Mouse (Mus musculus): ENCODE measurements around the gene Mrpl9.

The Mrpl9 gene

DNA sequence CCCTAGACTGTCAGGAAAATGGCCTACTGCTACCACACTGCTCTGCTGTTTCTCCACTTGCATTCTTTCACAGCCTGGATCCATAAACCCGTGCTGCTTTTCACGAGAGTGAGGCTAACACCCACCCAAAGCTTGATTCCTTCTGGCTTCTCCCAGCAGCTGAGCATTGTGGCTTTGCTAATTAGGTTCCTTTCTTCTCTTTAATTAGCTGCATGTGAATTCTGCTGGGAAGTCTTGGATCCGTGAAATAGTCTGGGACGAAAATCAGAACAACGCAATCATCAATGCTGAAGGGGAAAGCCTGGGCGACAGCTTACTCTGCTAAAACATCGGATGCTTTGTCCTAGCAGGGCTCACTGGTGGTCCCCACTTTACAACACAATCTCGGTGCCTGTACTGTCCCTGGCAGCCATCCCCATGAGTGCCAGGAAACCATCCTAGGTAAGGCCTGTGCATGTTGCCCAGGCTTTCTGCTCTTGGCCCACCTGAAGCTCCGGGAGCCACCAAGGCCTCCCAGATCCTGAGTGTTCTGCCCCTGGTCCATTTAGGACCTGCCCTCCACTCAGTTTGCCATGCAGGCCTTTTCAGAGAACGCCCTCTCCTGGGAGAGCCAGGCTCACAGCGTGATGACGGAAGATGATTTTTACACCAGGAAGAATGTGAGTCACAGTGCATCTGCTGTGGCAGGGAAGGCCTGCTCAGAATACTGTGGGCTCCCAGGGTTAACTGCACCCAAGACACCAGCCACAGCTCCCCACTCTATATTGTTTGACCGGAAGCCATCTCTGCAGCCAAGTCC is 22.7 kb downstream of the Mrpl9 start:
- DNase-seq: no peak

- DNase-seq: no peak
Measured at GRCm38 (mm10) chr3:94468931-94469330, 25.8 kb downstream of the Mrpl9 start.

- DNase-seq: peak; percentile 55
Measured at GRCm38 (mm10) chr3:94472447-94473114, 29.5 kb downstream of the Mrpl9 start.

DNA sequence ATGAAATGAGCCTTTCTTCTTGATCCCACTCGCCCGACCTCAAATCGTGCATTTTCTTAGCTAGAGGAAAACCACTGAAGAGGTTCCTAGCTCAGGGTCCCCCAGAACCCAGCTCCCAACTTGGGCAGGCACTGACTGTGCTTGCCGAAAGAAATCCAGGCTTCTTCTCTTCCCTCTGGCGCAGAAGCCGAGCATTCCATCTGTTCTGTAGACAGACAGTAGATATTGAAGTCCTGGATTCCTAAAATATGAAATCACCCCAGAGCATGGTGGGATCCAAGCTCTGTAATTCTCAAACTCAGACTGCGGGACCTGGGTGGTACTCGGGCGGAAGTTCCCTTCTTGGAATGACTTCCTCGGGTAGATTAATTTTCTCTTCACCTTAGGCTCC is 30.0 kb downstream of the Mrpl9 start:
- no peak for DNase-seq

- DNase-seq: no peak
Measured at GRCm38 (mm10) chr3:94473567-94474232, 30.6 kb downstream of the Mrpl9 start.

GRCm38 (mm10) chr3:94476301-94477035 is 33.4 kb downstream of the Mrpl9 start:
- DNase-seq: peak; percentile 32

DNA sequence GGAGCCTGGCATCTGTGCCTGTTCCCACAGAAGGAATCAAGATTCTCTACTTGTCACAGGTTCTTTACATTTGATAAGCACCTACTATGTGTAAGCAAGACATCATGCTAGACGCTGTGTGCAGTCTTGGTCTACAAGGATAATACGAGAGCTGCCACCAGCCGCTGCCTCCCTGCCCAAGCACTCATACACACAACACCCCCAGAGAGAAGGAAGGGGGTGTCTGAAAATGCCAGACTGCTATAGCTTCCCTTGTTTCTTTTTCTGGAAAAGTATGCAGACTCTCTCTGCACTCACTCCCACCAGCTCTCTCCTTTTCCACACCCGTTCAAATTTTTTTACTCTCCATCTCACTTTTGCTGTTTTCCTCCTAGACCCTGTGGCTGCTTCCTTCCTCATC is 34.3 kb downstream of the Mrpl9 start:
- no peak for DNase-seq

DNA sequence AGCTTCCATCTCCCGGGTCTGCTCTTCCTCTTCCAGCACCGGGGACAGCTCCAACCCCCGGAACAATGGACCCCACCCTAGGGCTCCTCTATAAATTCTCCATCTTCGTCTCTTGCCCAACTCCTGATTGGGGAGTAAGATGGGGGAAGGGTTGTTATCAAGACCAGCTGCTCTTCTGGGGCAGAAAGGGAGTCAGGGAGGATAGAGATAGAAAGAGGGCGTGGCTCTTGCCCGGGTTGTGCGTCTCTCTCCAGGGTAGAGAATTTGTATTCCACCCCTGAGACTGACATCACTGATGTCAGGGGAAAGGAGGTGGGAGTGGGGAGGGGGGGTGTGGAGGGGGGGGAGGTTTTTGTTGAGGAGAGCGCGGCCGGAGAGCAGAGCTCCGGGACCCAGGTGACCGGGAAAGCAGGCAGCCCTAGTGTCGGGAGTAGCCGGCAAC is 34.9 kb downstream of the Mrpl9 start, which contains the start of gene Celf3:
Celf3 (plus strand) TSS at position 315 of the 442 bp plus-strand sequence.
- DNase-seq: no peak

GRCm38 (mm10) chr3:94478591-94479169 is 35.6 kb downstream of the Mrpl9 start:
- DNase-seq: no peak

- peak; percentile 62 for DNase-seq
Measured at GRCm38 (mm10) chr3:94479564-94479963, 36.4 kb downstream of the Mrpl9 start.

DNA sequence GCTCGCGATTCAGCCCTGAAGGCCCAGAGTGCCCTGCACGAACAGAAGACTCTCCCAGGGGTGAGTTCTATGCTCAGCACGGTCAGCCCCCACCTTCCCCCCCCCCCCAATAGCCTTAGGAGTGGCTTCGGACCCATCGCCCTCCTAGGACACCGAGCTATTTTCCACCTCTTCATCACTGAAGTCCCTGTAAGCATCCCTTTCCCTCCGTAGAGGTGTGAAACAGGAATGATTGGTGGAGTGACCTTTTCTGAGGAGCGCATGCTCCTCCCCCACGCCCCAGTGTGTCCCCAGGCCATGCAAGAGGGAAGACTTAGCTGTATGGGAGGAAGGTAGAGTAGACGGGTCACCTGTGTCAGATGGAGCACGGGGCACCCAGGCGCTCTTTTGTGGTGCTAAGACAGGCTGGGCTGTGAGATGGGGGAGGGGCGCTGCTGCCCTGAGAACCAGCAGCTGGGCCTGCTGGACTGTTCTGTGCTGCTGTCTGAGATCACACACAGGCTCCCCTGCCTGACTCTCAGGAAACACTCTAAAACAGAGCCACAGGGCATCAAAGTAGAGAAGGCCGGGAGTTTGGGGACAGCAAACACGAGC is 37.3 kb downstream of the Mrpl9 start, which contains the start of gene Riiad1:
Riiad1 (minus strand) TSS at position 51 of the 594 bp plus-strand sequence.
- peak; percentile 25 for DNase-seq

DNA sequence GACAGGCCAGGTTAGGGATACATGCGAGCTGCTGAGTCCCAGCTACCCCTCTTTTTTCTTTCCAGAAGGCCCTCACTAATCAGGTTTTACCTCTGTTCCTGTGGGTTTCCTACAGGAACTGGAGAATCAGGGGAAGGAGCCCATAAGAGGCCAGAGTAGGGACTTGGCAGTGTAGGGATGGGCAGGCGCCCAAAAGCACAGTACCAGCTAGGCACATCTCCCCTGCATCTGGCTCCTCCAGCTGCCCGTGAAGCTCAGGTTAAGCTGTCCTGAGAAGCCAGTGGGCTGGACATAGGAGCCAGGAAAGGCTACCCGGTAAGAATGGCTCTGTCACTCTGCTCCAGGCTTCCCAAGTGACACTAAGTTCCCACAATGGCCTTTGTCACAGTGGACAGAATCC is 38.3 kb downstream of the Mrpl9 start:
- DNase-seq: no peak

GRCm38 (mm10) chr3:94482764-94483385 is 39.8 kb downstream of the Mrpl9 start:
- DNase-seq: no peak

- DNase-seq: no peak
Measured at GRCm38 (mm10) chr3:94483790-94484439, 40.8 kb downstream of the Mrpl9 start.

DNA sequence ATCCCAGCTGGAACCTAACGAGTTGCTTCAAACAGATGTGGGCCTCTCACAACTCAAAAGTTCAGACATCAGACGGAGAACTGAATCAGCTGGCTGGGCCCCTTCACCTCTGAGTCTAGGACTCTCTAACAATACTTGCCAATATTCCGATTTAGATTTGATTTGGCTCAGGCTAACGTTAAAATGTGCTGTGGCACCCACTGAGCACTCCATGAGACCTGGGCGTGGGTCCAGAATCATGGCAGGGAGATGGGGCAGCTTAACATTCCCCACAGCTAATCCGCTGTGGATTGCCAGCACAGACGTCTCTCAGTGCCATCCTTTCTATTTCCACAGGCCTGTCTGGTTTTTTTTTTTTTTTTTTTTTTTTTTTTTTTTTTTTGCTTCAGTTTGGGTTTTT is 42.8 kb downstream of the Mrpl9 start:
- no peak for DNase-seq

- no peak for DNase-seq
Measured at GRCm38 (mm10) chr3:94487581-94487980, 44.5 kb downstream of the Mrpl9 start.

DNA sequence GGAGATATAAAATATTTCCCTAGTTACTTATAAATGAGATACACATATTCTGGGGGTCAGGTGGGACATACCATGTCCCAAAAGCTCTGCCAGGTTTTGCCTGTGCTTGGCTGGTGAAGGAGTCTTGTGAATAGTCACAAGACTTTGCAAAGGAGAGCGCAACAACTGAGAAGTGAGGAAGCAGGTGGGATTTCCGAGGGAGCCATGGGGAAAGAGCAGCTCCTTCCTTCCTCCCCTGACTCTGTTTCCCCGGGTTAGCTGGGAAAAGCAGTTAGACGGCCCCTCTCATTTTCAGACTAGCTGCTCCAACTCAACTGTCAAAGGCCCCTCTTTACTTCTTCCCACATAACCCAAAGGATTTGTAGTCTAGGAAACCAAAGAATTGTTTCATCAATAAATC is 54.0 kb downstream of the Mrpl9 start:
- no peak for DNase-seq

Data from kidney, postnatal 10 days (tissue).